Mouse (Mus musculus): ENCODE measurements around the gene Scfd2. TPM values are rescaled to one million over a fixed set of nuclear protein-coding genes. Genes with fewer than 3 reads are reported as not detected.

The Scfd2 gene
- polyA plus RNA-seq, 1 experiment from 2014 or later, result 25.8 TPM

DNA sequence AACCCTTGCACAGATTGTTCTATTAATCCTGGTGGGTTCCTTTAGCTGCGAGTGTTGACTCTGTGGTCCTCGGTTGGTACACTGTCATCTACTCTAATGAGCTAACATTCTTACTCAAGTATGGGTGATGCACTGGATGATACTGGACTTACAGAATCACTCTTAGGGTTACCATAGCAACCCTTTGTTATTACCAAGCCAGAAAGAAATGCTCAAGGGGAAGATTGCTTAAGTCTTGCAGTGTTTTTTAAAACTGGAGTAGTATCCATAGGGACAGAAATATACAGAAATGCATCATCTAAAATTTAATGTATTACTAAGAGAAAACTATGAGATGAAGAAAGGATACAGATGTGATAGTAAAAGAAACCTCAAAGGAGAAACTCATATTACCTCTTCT, 139.8 kb downstream of the Scfd2 start:
- H3K27ac ChIP-seq (ENCODE audit: low read length), result no peak overlapping the region
- no peak overlapping the region for H3K9ac ChIP-seq (ENCODE audit: low read length)
- no peak overlapping the region for H3K4me3 ChIP-seq (replicated peaks; ENCODE audit: low read length)
- H3K9me3 ChIP-seq (replicated peaks; ENCODE audit: control insufficient read depth, low read length), result no peaks in the 10 kb centered on the region
- H3K36me3 ChIP-seq (ENCODE audit: control insufficient read depth, insufficient read depth, low read length), result no peaks in the 10 kb centered on the region
- H3K4me2 ChIP-seq (ENCODE audit: low read depth, low read length), result no peak overlapping the region
- H3K4me1 ChIP-seq (ENCODE audit: control insufficient read depth, insufficient read depth, low read length), result peaks cover 11% of the 10 kb centered on the region
- WGBS, result 74% methylated on average over 2 of the region's 2 CpGs
- no peaks in the 10 kb centered on the region for H3K27me3 ChIP-seq (ENCODE audit: control insufficient read depth, insufficient read depth, low read length)
- no peak for ATAC-seq (ENCODE audit: insufficient read depth, low FRiP score)

DNA sequence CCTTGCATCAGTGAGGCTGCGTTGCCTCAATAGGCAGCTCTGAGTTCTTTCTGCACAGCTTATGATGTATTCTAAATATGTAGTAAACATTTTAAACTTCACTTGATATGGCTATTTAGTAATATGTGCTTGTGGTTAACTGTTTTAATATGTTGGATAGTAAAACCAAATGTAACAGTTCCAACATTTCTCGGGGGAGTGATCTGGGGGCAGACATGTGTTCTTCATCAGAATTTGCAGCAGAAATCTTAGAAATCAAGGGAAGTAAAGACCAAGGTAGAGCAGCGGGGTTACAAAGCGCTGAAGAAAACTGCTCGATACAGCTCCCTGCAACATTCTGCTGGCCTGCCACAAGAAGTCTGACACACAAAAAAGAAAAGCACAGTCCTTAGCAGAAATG, 140.2 kb downstream of the Scfd2 start:
- Histone ChIP-seq H3K27ac (ENCODE audit: low read length) (no peak overlapping the region), H3K4me2 (ENCODE audit: low read depth, low read length) (no peak overlapping the region), H3K27me3 (ENCODE audit: control insufficient read depth, insufficient read depth, low read length) (no peaks in the 10 kb centered on the region), H3K9me3 (replicated peaks; ENCODE audit: control insufficient read depth, low read length) (no peaks in the 10 kb centered on the region), H3K9ac (ENCODE audit: low read length) (no peak overlapping the region), H3K36me3 (ENCODE audit: control insufficient read depth, insufficient read depth, low read length) (no peaks in the 10 kb centered on the region), H3K4me1 (ENCODE audit: control insufficient read depth, insufficient read depth, low read length) (peaks cover 11% of the 10 kb centered on the region), H3K4me3 (replicated peaks; ENCODE audit: low read length) (no peak overlapping the region)
- no peak for ATAC-seq (ENCODE audit: insufficient read depth, low FRiP score)
- WGBS, result 70% methylated on average over 5 of the region's 5 CpGs

DNA sequence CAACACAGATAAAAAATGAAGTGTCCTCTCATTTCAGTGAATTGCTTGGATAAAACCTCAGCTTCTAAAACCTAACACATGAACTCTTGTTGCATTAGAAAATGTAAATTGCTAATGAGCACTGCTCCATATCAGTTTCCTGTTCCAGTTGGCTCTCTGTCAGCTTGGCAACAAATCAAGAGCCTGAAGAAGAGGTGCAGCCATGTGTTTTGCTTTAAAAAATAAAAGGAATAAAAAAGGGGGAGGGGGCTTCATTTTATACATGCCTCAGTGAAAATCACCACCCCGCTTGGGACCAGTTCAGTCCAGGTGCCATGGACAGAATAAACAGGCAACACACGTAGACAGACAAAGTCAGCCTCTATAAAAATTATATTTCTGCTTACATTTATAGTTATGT, 142.7 kb downstream of the Scfd2 start:
- Histone ChIP-seq H3K27ac (ENCODE audit: low read length) (no peak overlapping the region), H3K4me3 (replicated peaks; ENCODE audit: low read length) (no peak overlapping the region), H3K4me2 (ENCODE audit: low read depth, low read length) (no peak overlapping the region), H3K27me3 (ENCODE audit: control insufficient read depth, insufficient read depth, low read length) (no peaks in the 10 kb centered on the region), H3K36me3 (ENCODE audit: control insufficient read depth, insufficient read depth, low read length) (no peaks in the 10 kb centered on the region), H3K9me3 (replicated peaks; ENCODE audit: control insufficient read depth, low read length) (no peaks in the 10 kb centered on the region), H3K4me1 (ENCODE audit: control insufficient read depth, insufficient read depth, low read length) (peaks cover 11% of the 10 kb centered on the region), H3K9ac (ENCODE audit: low read length) (no peak overlapping the region)
- ATAC-seq (ENCODE audit: insufficient read depth, low FRiP score), result no peak
- 45% methylated on average over 2 of the region's 2 CpGs for WGBS

DNA sequence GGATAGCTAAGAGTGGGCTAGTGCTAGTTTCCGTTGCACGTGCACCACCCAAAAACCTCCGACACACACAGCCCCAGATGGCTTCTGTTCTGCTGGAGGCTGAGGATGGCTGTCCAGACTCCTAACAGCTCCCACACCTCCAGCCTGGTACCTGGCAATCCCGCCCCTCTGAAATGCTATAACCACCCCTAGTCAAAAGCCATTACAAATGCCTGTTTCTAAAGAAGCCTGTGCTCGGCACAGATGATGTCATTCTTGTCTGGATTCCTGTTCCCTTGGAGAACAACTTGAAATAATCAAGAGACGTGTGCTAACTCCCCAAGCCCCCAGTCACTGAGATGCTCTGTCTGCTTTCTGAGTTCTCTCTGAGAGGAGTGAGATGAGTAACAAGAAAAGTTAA, 143.5 kb downstream of the Scfd2 start:
- H3K4me3 ChIP-seq (replicated peaks; ENCODE audit: low read length), result no peak overlapping the region
- no peak overlapping the region for H3K4me2 ChIP-seq (ENCODE audit: low read depth, low read length)
- H3K9ac ChIP-seq (ENCODE audit: low read length), result no peak overlapping the region
- peaks cover 11% of the 10 kb centered on the region for H3K4me1 ChIP-seq (ENCODE audit: control insufficient read depth, insufficient read depth, low read length)
- WGBS, result 43% methylated on average over 6 of the region's 6 CpGs
- H3K36me3 ChIP-seq (ENCODE audit: control insufficient read depth, insufficient read depth, low read length), result no peaks in the 10 kb centered on the region
- H3K27ac ChIP-seq (ENCODE audit: low read length), result peak overlapping the region; percentile 74
- no peak for ATAC-seq (ENCODE audit: insufficient read depth, low FRiP score)
- no peaks in the 10 kb centered on the region for H3K9me3 ChIP-seq (replicated peaks; ENCODE audit: control insufficient read depth, low read length)
- H3K27me3 ChIP-seq (ENCODE audit: control insufficient read depth, insufficient read depth, low read length), result no peaks in the 10 kb centered on the region

DNA sequence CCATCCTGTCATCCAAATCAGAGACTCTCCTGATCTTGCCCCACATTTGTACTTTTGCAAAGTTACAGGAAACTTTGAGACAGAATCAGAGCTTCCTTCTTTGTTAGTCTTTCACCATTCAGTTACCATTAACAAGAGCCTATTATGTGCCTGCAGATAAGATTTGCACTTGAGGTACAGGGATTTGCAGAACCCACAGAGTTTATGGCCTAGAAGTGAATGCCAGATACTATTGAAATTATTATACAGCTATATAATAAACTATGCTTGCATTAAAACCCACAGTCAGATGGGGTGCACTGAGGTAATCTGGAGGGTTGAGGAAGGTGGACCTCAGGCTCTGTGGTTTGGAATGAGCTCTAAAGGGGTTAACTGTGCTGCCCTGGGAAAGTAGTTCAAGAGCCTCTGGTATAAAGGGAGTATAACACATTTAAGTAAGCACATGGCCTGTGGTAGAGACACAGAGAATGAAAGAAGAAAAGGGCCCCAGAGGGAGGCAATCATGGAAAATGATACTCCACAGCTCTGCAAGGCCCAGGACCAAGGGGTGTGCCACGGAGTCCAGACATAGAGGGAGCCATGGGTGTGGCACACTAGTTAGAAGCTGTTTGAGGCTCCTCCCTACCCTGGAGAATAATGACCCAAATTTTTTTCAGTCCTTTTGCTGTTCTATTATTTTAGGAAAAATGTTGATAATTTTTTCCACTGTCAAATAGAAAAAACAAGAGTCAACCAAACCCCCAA, 144.2 kb downstream of the Scfd2 start:
- Histone ChIP-seq H3K4me1 (ENCODE audit: control insufficient read depth, insufficient read depth, low read length) (peaks cover 11% of the 10 kb centered on the region), H3K36me3 (ENCODE audit: control insufficient read depth, insufficient read depth, low read length) (no peaks in the 10 kb centered on the region), H3K4me2 (ENCODE audit: low read depth, low read length) (no peak overlapping the region), H3K4me3 (replicated peaks; ENCODE audit: low read length) (no peak overlapping the region), H3K27ac (ENCODE audit: low read length) (no peak overlapping the region), H3K9me3 (replicated peaks; ENCODE audit: control insufficient read depth, low read length) (no peaks in the 10 kb centered on the region), H3K27me3 (ENCODE audit: control insufficient read depth, insufficient read depth, low read length) (no peaks in the 10 kb centered on the region), H3K9ac (ENCODE audit: low read length) (no peak overlapping the region)
- WGBS, result 45% methylated on average over 1 of the region's 1 CpGs
- peak; percentile 40; the same call in 1 of the 2 replicates for ATAC-seq (ENCODE audit: insufficient read depth, low FRiP score)

DNA sequence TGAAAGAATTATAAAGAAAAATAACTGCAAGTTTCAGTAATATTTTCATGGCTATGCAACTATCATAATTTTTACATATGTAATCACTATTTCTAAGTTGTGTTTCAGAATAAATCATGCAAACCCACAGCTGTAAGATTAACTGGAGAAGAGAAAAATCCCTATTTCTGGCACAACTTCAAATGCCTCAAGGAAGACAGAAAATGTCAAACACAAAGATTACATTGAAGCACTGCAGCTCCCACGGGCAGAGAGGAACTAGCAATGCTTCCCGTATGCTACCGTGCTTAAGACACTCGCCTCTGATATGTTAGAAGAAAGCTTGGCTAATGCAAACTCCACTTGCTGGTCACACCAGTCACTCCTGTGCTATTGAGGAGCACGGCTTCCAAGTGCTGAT, 151.5 kb downstream of the Scfd2 start:
- no peak overlapping the region for H3K4me2 ChIP-seq (ENCODE audit: low read depth, low read length)
- no peaks in the 10 kb centered on the region for H3K27me3 ChIP-seq (ENCODE audit: control insufficient read depth, insufficient read depth, low read length)
- H3K9ac ChIP-seq (ENCODE audit: low read length), result no peak overlapping the region
- H3K4me1 ChIP-seq (ENCODE audit: control insufficient read depth, insufficient read depth, low read length), result 0 out of 2 replicates have a peak, but pooled peaks cover 2% of the 10 kb centered on the region
- H3K9me3 ChIP-seq (replicated peaks; ENCODE audit: control insufficient read depth, low read length), result no peaks in the 10 kb centered on the region
- 46% methylated on average over 5 of the region's 5 CpGs for WGBS
- no peak overlapping the region for H3K4me3 ChIP-seq (replicated peaks; ENCODE audit: low read length)
- H3K27ac ChIP-seq (ENCODE audit: low read length), result no peak overlapping the region
- ATAC-seq (ENCODE audit: insufficient read depth, low FRiP score), result no peak
- H3K36me3 ChIP-seq (ENCODE audit: control insufficient read depth, insufficient read depth, low read length), result no peaks in the 10 kb centered on the region

DNA sequence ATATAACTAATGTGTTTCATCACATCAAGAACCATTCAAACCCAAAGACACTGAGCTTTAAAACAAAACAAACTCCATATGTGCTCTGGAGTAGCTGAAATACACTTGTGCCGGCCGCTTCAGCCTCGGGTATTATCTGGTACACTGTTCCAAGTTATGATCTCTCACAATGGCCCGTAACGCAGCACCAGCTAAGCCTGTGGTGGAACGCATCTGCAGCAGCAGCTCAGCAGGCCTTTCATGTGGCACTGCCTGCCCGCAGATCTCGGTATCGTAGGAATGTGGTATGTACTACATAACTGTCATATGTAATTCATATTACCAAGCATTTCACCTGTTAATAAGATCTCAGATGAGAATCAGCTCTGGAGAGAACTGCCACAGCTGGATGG, 164.9 kb downstream of the Scfd2 start:
- no peaks in the 10 kb centered on the region for H3K27me3 ChIP-seq (ENCODE audit: control insufficient read depth, insufficient read depth, low read length)
- H3K9ac ChIP-seq (ENCODE audit: low read length), result no peak overlapping the region
- H3K36me3 ChIP-seq (ENCODE audit: control insufficient read depth, insufficient read depth, low read length), result no peaks in the 10 kb centered on the region
- no peak overlapping the region for H3K4me2 ChIP-seq (ENCODE audit: low read depth, low read length)
- no peak overlapping the region for H3K27ac ChIP-seq (ENCODE audit: low read length)
- no peaks in the 10 kb centered on the region for H3K9me3 ChIP-seq (replicated peaks; ENCODE audit: control insufficient read depth, low read length)
- no peak overlapping the region for H3K4me3 ChIP-seq (replicated peaks; ENCODE audit: low read length)
- peaks cover 13% of the 10 kb centered on the region for H3K4me1 ChIP-seq (ENCODE audit: control insufficient read depth, insufficient read depth, low read length)
- WGBS, result 55% methylated on average over 9 of the region's 9 CpGs
- no peak for ATAC-seq (ENCODE audit: insufficient read depth, low FRiP score)

DNA sequence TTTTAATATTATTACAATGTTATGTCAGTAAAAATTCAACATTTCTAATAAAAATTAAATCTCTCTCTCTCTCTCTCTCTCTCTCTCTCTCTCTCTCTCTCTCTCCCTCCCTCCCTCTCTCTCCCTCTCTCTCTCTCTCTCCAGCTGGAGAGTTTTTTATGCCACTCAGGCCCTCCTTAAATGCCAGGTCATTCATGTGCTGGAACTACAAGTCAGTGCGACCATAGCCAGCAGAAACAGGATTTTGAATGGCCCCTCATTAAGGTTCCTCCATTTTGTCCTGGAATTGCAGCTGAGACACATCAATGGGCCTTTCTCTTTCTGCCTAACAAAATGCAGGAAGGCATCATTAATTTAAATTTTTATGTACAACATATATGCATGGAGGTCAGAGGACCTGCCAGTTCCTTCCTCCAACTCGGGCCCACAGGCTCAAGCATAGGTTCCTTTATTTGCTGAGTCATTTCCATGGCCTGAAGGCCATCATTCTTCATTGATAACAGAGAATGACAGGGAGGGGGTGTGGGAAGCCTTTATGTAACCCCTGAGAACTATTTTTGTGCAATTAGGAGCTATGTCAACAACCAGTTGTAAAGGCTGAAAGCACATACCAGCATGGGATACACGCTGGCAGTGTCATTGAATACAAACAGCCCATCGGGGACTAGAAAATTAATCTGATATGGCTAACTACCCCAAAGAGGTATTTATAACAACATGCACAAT, 165.4 kb downstream of the Scfd2 start:
- H3K27me3 ChIP-seq (ENCODE audit: control insufficient read depth, insufficient read depth, low read length), result no peaks in the 10 kb centered on the region
- H3K4me1 ChIP-seq (ENCODE audit: control insufficient read depth, insufficient read depth, low read length), result peaks cover 13% of the 10 kb centered on the region
- no peak overlapping the region for H3K4me2 ChIP-seq (ENCODE audit: low read depth, low read length)
- no peak overlapping the region for H3K9ac ChIP-seq (ENCODE audit: low read length)
- no peak for ATAC-seq (ENCODE audit: insufficient read depth, low FRiP score)
- WGBS, result 41% methylated on average over 4 of the region's 4 CpGs
- no peaks in the 10 kb centered on the region for H3K9me3 ChIP-seq (replicated peaks; ENCODE audit: control insufficient read depth, low read length)
- H3K36me3 ChIP-seq (ENCODE audit: control insufficient read depth, insufficient read depth, low read length), result no peaks in the 10 kb centered on the region
- H3K4me3 ChIP-seq (replicated peaks; ENCODE audit: low read length), result no peak overlapping the region
- H3K27ac ChIP-seq (ENCODE audit: low read length), result no peak overlapping the region

DNA sequence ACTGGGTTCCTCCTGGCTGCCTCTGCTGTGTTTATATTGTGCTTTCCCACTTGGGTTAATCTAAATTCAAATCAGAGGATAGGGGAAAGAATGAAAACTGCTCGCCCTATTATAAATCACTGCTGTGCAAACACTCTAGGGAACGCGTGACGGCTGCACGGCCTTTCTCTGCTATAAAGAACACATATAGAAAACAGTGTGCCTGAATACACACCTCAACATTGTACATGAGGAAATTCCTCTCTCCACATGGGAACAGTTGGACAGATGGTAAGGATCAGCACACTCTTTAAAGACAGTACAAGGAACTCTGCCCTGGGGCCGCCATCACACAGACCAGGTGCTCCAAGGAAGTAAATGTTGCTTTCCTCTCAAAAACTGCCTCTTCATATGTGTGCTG, 166.2 kb downstream of the Scfd2 start:
- H3K9me3 ChIP-seq (replicated peaks; ENCODE audit: control insufficient read depth, low read length), result no peaks in the 10 kb centered on the region
- H3K4me2 ChIP-seq (ENCODE audit: low read depth, low read length), result no peak overlapping the region
- no peaks in the 10 kb centered on the region for H3K36me3 ChIP-seq (ENCODE audit: control insufficient read depth, insufficient read depth, low read length)
- WGBS, result 33% methylated on average over 6 of the region's 6 CpGs
- no peak overlapping the region for H3K4me3 ChIP-seq (replicated peaks; ENCODE audit: low read length)
- no peak overlapping the region for H3K27ac ChIP-seq (ENCODE audit: low read length)
- ATAC-seq (ENCODE audit: insufficient read depth, low FRiP score), result no peak
- H3K4me1 ChIP-seq (ENCODE audit: control insufficient read depth, insufficient read depth, low read length), result peaks cover 13% of the 10 kb centered on the region
- no peak overlapping the region for H3K9ac ChIP-seq (ENCODE audit: low read length)
- H3K27me3 ChIP-seq (ENCODE audit: control insufficient read depth, insufficient read depth, low read length), result no peaks in the 10 kb centered on the region
